Mouse (Mus musculus) fibroblast of lung, adult 2 months (primary cell): ENCODE measurements around the gene Arhgef17.

Experiments
- DNase-seq: peaks from one replicate; pipeline ENCODE4 v3.0.0-alpha.2; 2011; ENCODE audit warnings: low read depth

Arhgef17 gene

DNA sequence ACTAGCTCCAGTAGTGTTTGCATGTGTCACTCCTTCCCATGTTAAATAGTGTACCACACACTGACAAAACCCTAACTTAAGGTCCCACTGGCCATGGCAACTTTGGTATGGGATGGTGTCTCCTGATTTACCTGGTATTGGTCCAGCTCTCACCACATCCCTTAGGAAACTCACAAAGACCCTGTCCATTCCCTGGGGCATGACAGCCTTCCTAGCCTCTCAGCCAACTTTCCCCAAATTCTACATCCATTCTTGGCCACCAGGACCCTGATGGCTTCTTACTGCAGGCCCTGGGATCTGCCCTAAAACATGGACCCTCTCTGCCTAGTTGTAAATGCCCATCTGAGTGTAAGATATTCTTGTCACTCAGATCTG lies 86.9 kb downstream of the Arhgef17 start:
- DNase-seq: no peak

DNA sequence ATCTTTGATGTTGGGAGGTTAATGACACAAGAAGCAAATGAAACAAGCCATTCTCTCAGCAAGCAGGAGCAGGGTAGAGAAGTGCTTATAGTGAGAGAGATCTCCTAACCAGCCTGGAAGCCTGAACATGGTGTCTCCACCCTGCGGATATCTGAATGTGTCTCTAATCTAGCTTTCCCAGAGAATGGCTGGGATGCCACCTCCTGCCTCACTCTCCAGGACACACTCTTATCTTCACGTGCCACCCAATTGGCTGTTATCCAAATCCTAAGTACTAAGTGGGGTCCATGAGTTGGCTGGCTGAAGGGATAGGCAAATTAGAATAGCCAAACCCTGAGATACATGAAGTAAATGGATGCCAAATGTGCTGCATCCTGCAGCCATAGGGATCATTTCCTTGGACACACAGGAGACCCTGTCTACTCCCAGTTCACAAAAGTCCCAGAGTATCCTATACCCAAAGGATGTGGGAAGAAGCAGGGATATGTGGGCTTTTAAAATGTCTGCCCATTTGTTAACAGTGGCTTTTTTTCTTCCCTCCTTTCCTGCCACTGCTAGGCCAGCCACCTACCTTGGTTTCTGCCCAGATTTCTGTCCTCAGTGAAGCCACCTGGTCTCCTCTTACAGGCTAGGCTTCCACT lies 87.4 kb downstream of the Arhgef17 start:
- DNase-seq: no peak

DNA sequence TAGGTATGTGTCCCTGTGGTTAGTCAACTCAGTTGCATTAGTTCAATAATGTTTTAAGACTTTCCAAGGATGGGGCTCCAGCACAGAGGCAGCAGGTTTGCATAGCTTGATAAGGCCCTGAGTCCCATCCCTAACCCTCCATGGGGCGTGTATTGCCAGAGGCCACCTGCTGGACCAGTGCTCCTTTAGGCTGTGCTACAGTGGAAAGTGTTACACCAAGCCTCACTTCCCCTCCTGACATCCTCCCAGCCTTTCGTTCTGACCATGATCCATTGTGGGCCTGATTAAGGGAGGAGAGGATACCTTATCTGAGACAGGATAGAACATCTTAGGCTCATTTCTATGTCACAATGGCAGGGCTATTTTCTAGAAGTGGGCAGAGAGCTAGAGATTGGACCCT lies 88.0 kb downstream of the Arhgef17 start:
- no peak for DNase-seq

DNA sequence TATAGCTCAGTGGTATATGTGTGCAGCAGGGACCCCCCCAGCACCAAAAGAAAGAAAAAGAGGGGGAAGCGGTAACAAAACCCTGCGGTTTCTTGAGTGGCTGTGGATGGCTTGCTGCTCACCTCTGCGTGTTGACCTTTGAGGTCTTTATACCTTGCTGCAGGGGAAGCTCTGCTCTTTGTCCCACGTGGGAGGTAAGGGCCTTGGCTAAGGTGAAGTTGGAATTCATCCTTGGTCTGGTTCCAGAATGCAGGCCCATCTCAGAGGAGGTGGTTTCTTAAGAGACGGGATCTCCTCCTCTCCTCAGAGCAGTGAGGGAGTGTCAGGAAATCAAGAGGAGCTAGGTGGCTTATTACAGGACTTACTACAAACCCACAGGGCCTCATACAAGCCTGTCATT lies 89.7 kb downstream of the Arhgef17 start:
- DNase-seq: no peak

- DNase-seq: no peak
Observed at GRCm38 (mm10) chr7:100841608-100842007, 90.3 kb downstream of the Arhgef17 start.

DNA sequence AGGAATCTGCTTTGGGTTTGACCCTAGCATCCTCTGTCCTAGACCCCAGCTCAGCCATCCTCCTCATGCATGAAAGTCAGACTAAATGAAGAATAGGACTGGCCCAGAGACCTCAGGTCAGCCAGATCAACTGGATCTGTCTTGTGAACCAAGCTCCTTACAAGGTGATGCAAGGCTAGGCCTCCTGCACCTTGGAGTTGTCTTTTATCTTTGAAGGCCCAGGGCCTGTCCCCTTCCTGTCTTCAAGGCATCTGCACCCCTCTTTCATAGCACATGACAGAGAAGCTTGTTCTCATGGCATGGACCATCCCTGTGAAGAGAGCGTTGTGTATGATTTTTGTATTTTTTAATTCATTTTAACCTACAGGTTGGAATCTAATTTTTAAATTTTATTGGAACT lies 91.0 kb downstream of the Arhgef17 start:
- no peak for DNase-seq

- peak; percentile 32 for DNase-seq
Observed at GRCm38 (mm10) chr7:100839632-100840402, 92.1 kb downstream of the Arhgef17 start.

- DNase-seq: no peak
Observed at GRCm38 (mm10) chr7:100837701-100838100, 94.2 kb downstream of the Arhgef17 start.

GRCm38 (mm10) chr7:100836657-100837056 lies 95.2 kb downstream of the Arhgef17 start:
- DNase-seq: no peak

DNA sequence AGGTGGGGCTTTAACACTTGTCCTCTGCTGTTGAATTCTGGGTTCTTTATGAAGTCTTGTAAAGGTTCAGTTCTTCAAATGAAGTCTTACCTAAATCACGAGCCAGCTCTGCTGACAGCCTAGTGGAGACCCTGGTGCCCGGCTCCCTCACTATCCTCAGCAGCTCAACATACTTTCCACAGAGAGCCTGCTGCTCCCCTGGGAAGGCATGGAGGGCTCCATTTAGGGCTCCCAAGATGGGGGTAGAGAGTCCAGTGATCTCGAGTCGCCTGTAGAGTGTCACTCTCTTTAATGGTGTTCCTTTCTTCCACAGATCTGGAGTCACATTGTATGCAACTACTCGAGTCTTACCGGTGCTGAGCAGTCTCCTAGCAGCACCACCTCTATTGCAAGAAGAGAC lies 96.2 kb downstream of the Arhgef17 start:
- no peak for DNase-seq

DNA sequence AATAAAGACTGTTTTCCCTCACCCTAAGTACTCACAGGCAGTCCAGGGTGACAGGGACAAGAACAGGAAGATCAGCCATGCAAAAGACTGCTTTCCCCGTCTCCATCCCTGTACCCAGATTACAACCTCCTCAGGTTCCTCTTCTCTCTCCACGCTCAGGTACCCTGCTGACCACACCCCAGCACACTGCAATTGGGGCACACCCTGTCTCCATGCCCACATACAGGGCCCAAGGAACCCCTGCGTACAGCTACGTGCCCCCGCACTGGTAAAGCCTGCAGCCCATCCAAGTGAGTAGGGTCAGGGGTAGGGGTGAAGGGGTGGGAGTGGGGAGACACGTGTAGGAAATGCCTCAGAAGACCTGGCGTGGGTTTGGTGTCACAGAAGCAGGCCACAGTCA lies 96.7 kb downstream of the Arhgef17 start:
- DNase-seq: no peak

GRCm38 (mm10) chr7:100833859-100834258 lies 98.0 kb downstream of the Arhgef17 start:
- DNase-seq: no peak

- no peak for DNase-seq
Observed at GRCm38 (mm10) chr7:100828549-100828948, 103.4 kb downstream of the Arhgef17 start.

GRCm38 (mm10) chr7:100824661-100825060 lies 107.2 kb downstream of the Arhgef17 start:
- DNase-seq: no peak
